Comparison of ENCODE assay signal across 9 mouse cellular contexts in genomic region chr17:36824005-36824404, GRCm38 (mm10). TPM values are rescaled to one million over a fixed set of nuclear protein-coding genes. Genes with fewer than 3 reads are reported as not detected.
DNase-seq lines count a peak whose midpoint lies in the region; ATAC-seq and TF ChIP-seq lines count a peak whose summit lies in the region.
"Had no signal": no experiment of that assay in that cellular context is flagged by ENCODE, and none has a peak within 500 bp of the region (broad histone marks: within the 10 kb centered on the region; RNA-seq: fewer than 3 reads in every experiment).

No protein-coding gene starts in this region.

- no peaks in the 10 kb centered on the region for H3K4me1 ChIP-seq in hindbrain, embryonic 14.5 days (replicated peaks; ENCODE audit: control insufficient read depth, insufficient read depth, low read length)
- no peaks in the 10 kb centered on the region for H3K4me1 ChIP-seq in hindbrain, embryonic 12.5 days
- H3K4me1 ChIP-seq in MEL (ENCODE audit: control insufficient read depth in 1 of 2, insufficient read depth in 2 of 2, low read length in 2 of 2), result no peaks in the 10 kb centered on the region; a peak in 1 of 4 replicates
- H3K4me1 ChIP-seq: limb, embryonic 15.5 days had no signal

- no peaks in the 10 kb centered on the region for H3K27me3 ChIP-seq in hindbrain, embryonic 14.5 days (ENCODE audit: control insufficient read depth, insufficient read depth, low read length)
- no peaks in the 10 kb centered on the region; the same call in 1 of the 2 replicates for H3K27me3 ChIP-seq in hindbrain, embryonic 12.5 days
- 0 out of 4 replicates have a peak, but pooled peaks cover 0 to 1% of the 10 kb centered on the region in 2 experiments for H3K27me3 ChIP-seq in MEL (ENCODE audit: control insufficient read depth in 1 of 2, insufficient read depth in 2 of 2, low read length in 2 of 2)

- no peaks in the 10 kb centered on the region for H3K9me3 ChIP-seq in hindbrain, embryonic 14.5 days (ENCODE audit: control insufficient read depth, low read length)
- H3K9me3 ChIP-seq in hindbrain, embryonic 12.5 days (replicated peaks), result no peaks in the 10 kb centered on the region
- no peaks in the 10 kb centered on the region for H3K9me3 ChIP-seq in MEL (replicated peaks; ENCODE audit: insufficient read depth, low read length)
- H3K9me3 ChIP-seq: limb, embryonic 15.5 days had no signal

- DNase-seq in hindbrain, embryonic 14.5 days (ENCODE audit: low spot score), result peak; percentile 59
- peak; percentile 67 for DNase-seq in MEL (ENCODE audit: low read depth, low spot score)
- peak; percentile 66 for DNase-seq in embryo, embryonic 11 days
- peak; percentile 61 for DNase-seq in heart, postnatal 4 days
- peak; percentile 42 to 56 for DNase-seq in left cerebral cortex, postnatal 25 days (ENCODE audit: low spot score in 2 of 2)
- DNase-seq in thymus, postnatal 14 days, result peak; percentile 70

- peak; percentile 56 to 84 (median 76) for TF ChIP-seq CTCF in MEL (IDR thresholded peaks at IDR 0.05 in 2 of 3, conservative IDR thresholded peaks at IDR 0.05 in 1 of 3; ENCODE audit: control insufficient read depth in 1 of 3, insufficient read depth in 1 of 3, low read depth in 2 of 3, low read length in 3 of 3, poor library complexity in 1 of 3, severe bottlenecking in 1 of 3)

- no peaks in the 10 kb centered on the region for H3K79me2 ChIP-seq in MEL (ENCODE audit: control insufficient read depth, insufficient read depth, low read length, poor library complexity)

- peak; percentile 61 for TF ChIP-seq RAD21 in MEL (IDR thresholded peaks at IDR 0.05; ENCODE audit: low read depth, low read length)

- no peak overlapping the region for H3K4me2 ChIP-seq in hindbrain, embryonic 14.5 days (replicated peaks)
- no peak overlapping the region for H3K4me2 ChIP-seq in hindbrain, embryonic 12.5 days (replicated peaks)
- H3K4me2 ChIP-seq: limb, embryonic 15.5 days had no signal

- H3K4me3 ChIP-seq in hindbrain, embryonic 14.5 days (replicated peaks; ENCODE audit: low read length), result no peak overlapping the region
- H3K4me3 ChIP-seq in hindbrain, embryonic 12.5 days, result no peak overlapping the region
- H3K4me3 ChIP-seq in MEL (ENCODE audit: control insufficient read depth in 1 of 2, insufficient read depth in 1 of 2, low read depth in 2 of 2, low read length in 2 of 2), result no peak overlapping the region
- H3K4me3 ChIP-seq: limb, embryonic 15.5 days had no signal

- no peak overlapping the region for H3K27ac ChIP-seq in hindbrain, embryonic 14.5 days
- H3K27ac ChIP-seq in hindbrain, embryonic 12.5 days, result no peak overlapping the region
- H3K27ac ChIP-seq in MEL (ENCODE audit: control insufficient read depth, low read depth, low read length), result no peak overlapping the region
- H3K27ac ChIP-seq: limb, embryonic 15.5 days had no signal

- ATAC-seq in hindbrain, embryonic 14.5 days (ENCODE audit: low FRiP score), result no peak
- ATAC-seq in hindbrain, embryonic 12.5 days (ENCODE audit: low FRiP score), result no peak
- ATAC-seq in monocyte, adult 5-6 weeks (replicated peaks; ENCODE audit: insufficient number of reproducible peaks, low FRiP score, low TSS enrichment, poor library complexity, severe bottlenecking), result peak; percentile 72; the same call in 1 of the 2 replicates

- intact Hi-C loops in left cerebral cortex, postnatal 25 days (cut with DNase I), result no loop called here

- TF ChIP-seq EP300 in MEL (IDR thresholded peaks at IDR 0.05; ENCODE audit: low read depth in 1 of 2, low read length in 2 of 2), result no peak

- H3K36me3 ChIP-seq in hindbrain, embryonic 14.5 days (replicated peaks; ENCODE audit: control insufficient read depth, insufficient read depth), result no peaks in the 10 kb centered on the region
- H3K36me3 ChIP-seq in hindbrain, embryonic 12.5 days, result no peaks in the 10 kb centered on the region
- no peaks in the 10 kb centered on the region for H3K36me3 ChIP-seq in MEL (ENCODE audit: control insufficient read depth in 1 of 2, insufficient read depth in 2 of 2, low read length in 2 of 2)
- H3K36me3 ChIP-seq: limb, embryonic 15.5 days had no signal

- no peak for TF ChIP-seq POLR2A in MEL (IDR thresholded peaks at IDR 0.05; ENCODE audit: control insufficient read depth in 1 of 2, insufficient read depth in 1 of 2, low read depth in 1 of 2, low read length in 2 of 2, poor library complexity in 1 of 2)

- no peak overlapping the region for H3K9ac ChIP-seq in hindbrain, embryonic 14.5 days
- H3K9ac ChIP-seq in hindbrain, embryonic 12.5 days, result no peak overlapping the region
- H3K9ac ChIP-seq in MEL (ENCODE audit: control insufficient read depth, low read depth, low read length, poor library complexity, severe bottlenecking), result no peak overlapping the region
- H3K9ac ChIP-seq: limb, embryonic 15.5 days had no signal

TF ChIP-seq in MEL, 35 proteins besides CTCF, POLR2A, EP300 and RAD21 (continues in another document):
- no peak for TF ChIP-seq UBTF (IDR thresholded peaks at IDR 0.05; ENCODE audit: borderline replicate concordance, insufficient read depth, low read depth, low read length)
- TF ChIP-seq KAT2A (conservative IDR thresholded peaks at IDR 0.05; ENCODE audit: low read depth, low read length), result no peak
- no peak for TF ChIP-seq GATA1 (IDR thresholded peaks at IDR 0.05; ENCODE audit: low read depth, low read length)
- no peak for TF ChIP-seq USF2 (IDR thresholded peaks at IDR 0.05; ENCODE audit: borderline replicate concordance in 1 of 2, insufficient read depth in 1 of 2, low read depth in 1 of 2, low read length in 2 of 2)
- TF ChIP-seq BHLHE40 (IDR thresholded peaks at IDR 0.05; ENCODE audit: borderline replicate concordance, low read depth, low read length), result no peak
- TF ChIP-seq RCOR1 (IDR thresholded peaks at IDR 0.05; ENCODE audit: low read depth, low read length), result no peak
- TF ChIP-seq E2F4 (IDR thresholded peaks at IDR 0.05; ENCODE audit: borderline replicate concordance, low read depth, low read length), result no peak
- no peak for TF ChIP-seq TBP (IDR thresholded peaks at IDR 0.05; ENCODE audit: low read depth, low read length)
- TF ChIP-seq MYC (IDR thresholded peaks at IDR 0.05; ENCODE audit: low read depth, low read length), result 0 out of 2 replicates have a peak, but pooled peaks have one; percentile 36
- TF ChIP-seq SIN3A (IDR thresholded peaks at IDR 0.05; ENCODE audit: low read length), result no peak
- peak; percentile 24; the same call in 1 of the 2 replicates for TF ChIP-seq ZC3H11A (IDR thresholded peaks at IDR 0.05; ENCODE audit: low read depth, low read length)
- TF ChIP-seq MXI1 (IDR thresholded peaks at IDR 0.05; ENCODE audit: low read depth, low read length), result no peak
- TF ChIP-seq ZNF384 (IDR thresholded peaks at IDR 0.05; ENCODE audit: low read depth, low read length), result no peak
- TF ChIP-seq TAL1 (IDR thresholded peaks at IDR 0.05; ENCODE audit: low read length), result no peak

RNA-seq across cellular contexts. Expression of gene H2-M10.6, which starts 12.0 kb away (rescaled TPM):
- polyA plus RNA-seq in hindbrain, embryonic 14.5 days (2014; fragmentation: Nextera tagmentation; extraction: Ambion mirVana), result not detected in 2 replicates
- polyA plus RNA-seq in hindbrain, embryonic 12.5 days (2016; fragmentation: Nextera tagmentation; extraction: Ambion mirVana), result not detected in 2 replicates
- not detected in 2 replicates for total RNA-seq in MEL (2012; rRNA removed)
- polyA plus RNA-seq in MEL (2012; ENCODE audit: insufficient read depth in 1 of 2, insufficient read length in 2 of 2, low read depth in 1 of 2, low replicate concordance in 2 of 2, missing spikeins in 1 of 2), result not detected
- not detected for total RNA-seq in heart, postnatal 4 days (2021)
- total RNA-seq in left cerebral cortex, postnatal 25 days (2021), result not detected
- total RNA-seq in monocyte, adult 5-6 weeks (2017), result not detected in 3 replicates
- polyA plus RNA-seq: limb, embryonic 15.5 days had no signal

RNA-seq across cellular contexts. Expression of gene Trim26, which starts 12.9 kb away (rescaled TPM):
- 35.0 and 39.8 TPM in 2 replicates for polyA plus RNA-seq in hindbrain, embryonic 14.5 days (2014; fragmentation: Nextera tagmentation; extraction: Ambion mirVana)
- 49.8 and 56.4 TPM in 2 replicates for polyA plus RNA-seq in hindbrain, embryonic 12.5 days (2016; fragmentation: Nextera tagmentation; extraction: Ambion mirVana)
- 4.9 and 5.6 TPM in 2 replicates for total RNA-seq in MEL (2012; rRNA removed)
- polyA plus RNA-seq in MEL (2012; ENCODE audit: insufficient read depth in 1 of 2, insufficient read length in 2 of 2, low read depth in 1 of 2, low replicate concordance in 2 of 2, missing spikeins in 1 of 2), result 10 to 100 TPM in 1 of 2 experiments, not detected in 1; 12.4 TPM
- 10 to 100 TPM; 24.5 to 28.4 TPM for total RNA-seq in heart, postnatal 4 days (2021)
- total RNA-seq in left cerebral cortex, postnatal 25 days (2021), result 10 to 100 TPM; 21.0 to 23.1 TPM
- total RNA-seq in monocyte, adult 5-6 weeks (2017), result 45.2 to 61.6 TPM (median 45.5 TPM) in 3 replicates

RNA-seq across cellular contexts. Expression of gene Trim15, which starts 43.0 kb away (rescaled TPM):
- polyA plus RNA-seq in hindbrain, embryonic 14.5 days (2014; fragmentation: Nextera tagmentation; extraction: Ambion mirVana), result 0.61 and 0.78 TPM in 2 replicates
- 0.37 and 0.42 TPM in 2 replicates for polyA plus RNA-seq in hindbrain, embryonic 12.5 days (2016; fragmentation: Nextera tagmentation; extraction: Ambion mirVana)
- not detected in 2 replicates for total RNA-seq in MEL (2012; rRNA removed)
- under 1 TPM in 1 of 2 experiments, not detected in 1; 0.07 TPM for polyA plus RNA-seq in MEL (2012; ENCODE audit: insufficient read depth in 1 of 2, insufficient read length in 2 of 2, low read depth in 1 of 2, low replicate concordance in 2 of 2, missing spikeins in 1 of 2)
- not detected for total RNA-seq in heart, postnatal 4 days (2021)
- not detected for total RNA-seq in left cerebral cortex, postnatal 25 days (2021)
- not detected in 3 replicates for total RNA-seq in monocyte, adult 5-6 weeks (2017)

RNA-seq across cellular contexts. Expression of gene Trim10, which starts 45.4 kb away (rescaled TPM):
- 0.88 and 2.1 TPM in 2 replicates for polyA plus RNA-seq in hindbrain, embryonic 14.5 days (2014; fragmentation: Nextera tagmentation; extraction: Ambion mirVana)
- 7.5 and 8.4 TPM in 2 replicates for polyA plus RNA-seq in hindbrain, embryonic 12.5 days (2016; fragmentation: Nextera tagmentation; extraction: Ambion mirVana)
- total RNA-seq in MEL (2012; rRNA removed), result 20.6 and 30.2 TPM in 2 replicates
- 10 to 100 TPM in 1 of 2 experiments, not detected in 1; 30.4 TPM for polyA plus RNA-seq in MEL (2012; ENCODE audit: insufficient read depth in 1 of 2, insufficient read length in 2 of 2, low read depth in 1 of 2, low replicate concordance in 2 of 2, missing spikeins in 1 of 2)
- total RNA-seq in heart, postnatal 4 days (2021), result 1 to 10 TPM in 1 of 2 experiments, under 1 TPM in 1; 0.57 to 1.8 TPM
- total RNA-seq in left cerebral cortex, postnatal 25 days (2021), result not detected
- 0.49 to 16.6 TPM (median 11.1 TPM) in 3 replicates for total RNA-seq in monocyte, adult 5-6 weeks (2017)

RNA-seq across cellular contexts. Expression of gene H2-M10.5, which starts 51.3 kb away (rescaled TPM):
- not detected in 2 replicates for polyA plus RNA-seq in hindbrain, embryonic 14.5 days (2014; fragmentation: Nextera tagmentation; extraction: Ambion mirVana)
- polyA plus RNA-seq in hindbrain, embryonic 12.5 days (2016; fragmentation: Nextera tagmentation; extraction: Ambion mirVana), result not detected in 2 replicates
- total RNA-seq in MEL (2012; rRNA removed), result not detected in 2 replicates
- polyA plus RNA-seq in MEL (2012; ENCODE audit: insufficient read depth in 1 of 2, insufficient read length in 2 of 2, low read depth in 1 of 2, low replicate concordance in 2 of 2, missing spikeins in 1 of 2), result not detected
- total RNA-seq in heart, postnatal 4 days (2021), result not detected
- not detected for total RNA-seq in left cerebral cortex, postnatal 25 days (2021)
- total RNA-seq in monocyte, adult 5-6 weeks (2017), result not detected in 3 replicates
- polyA plus RNA-seq: limb, embryonic 15.5 days had no signal
